Mouse (Mus musculus) cerebellum, adult 9-11 months (tissue): ENCODE results near the gene Foxn2.
"Not testable (repeated sequence)": the region's sequence is repeated elsewhere in the genome, so short reads cannot be mapped to it uniquely, and the experiment has no call there.

Source experiments
- DNase-seq: peaks from one replicate; pipeline ENCODE4 v3.0.0; 2022

Gene Foxn2

GRCm38 (mm10) chr17:88442661-88443060, 2.1 kb downstream of the Foxn2 start:
- no peak for DNase-seq

DNA sequence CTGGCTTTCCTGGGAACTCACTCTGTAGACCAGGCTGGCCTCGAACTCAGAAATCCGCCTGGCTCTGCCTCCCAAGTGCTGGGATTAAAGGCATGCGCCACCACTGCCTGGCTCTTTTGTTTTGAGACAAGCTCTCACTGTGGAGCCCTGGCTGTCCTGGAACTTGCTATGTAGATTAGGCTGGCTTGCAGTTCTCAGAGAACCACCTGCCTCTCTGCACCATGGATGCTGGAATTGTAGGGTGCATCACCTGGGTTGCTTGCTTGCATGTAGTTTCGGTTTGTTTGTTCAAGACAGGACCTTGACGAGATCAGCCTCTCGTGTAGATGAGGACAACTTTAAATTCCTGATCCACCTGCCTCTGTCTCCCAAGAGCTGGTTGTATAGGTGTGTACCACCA, 2.7 kb downstream of the Foxn2 start:
- DNase-seq: no peak

GRCm38 (mm10) chr17:88458079-88458478, 17.6 kb downstream of the Foxn2 start:
- no peak for DNase-seq

- no peak for DNase-seq
Measured at GRCm38 (mm10) chr17:88459516-88459915, 19.0 kb downstream of the Foxn2 start.

DNA sequence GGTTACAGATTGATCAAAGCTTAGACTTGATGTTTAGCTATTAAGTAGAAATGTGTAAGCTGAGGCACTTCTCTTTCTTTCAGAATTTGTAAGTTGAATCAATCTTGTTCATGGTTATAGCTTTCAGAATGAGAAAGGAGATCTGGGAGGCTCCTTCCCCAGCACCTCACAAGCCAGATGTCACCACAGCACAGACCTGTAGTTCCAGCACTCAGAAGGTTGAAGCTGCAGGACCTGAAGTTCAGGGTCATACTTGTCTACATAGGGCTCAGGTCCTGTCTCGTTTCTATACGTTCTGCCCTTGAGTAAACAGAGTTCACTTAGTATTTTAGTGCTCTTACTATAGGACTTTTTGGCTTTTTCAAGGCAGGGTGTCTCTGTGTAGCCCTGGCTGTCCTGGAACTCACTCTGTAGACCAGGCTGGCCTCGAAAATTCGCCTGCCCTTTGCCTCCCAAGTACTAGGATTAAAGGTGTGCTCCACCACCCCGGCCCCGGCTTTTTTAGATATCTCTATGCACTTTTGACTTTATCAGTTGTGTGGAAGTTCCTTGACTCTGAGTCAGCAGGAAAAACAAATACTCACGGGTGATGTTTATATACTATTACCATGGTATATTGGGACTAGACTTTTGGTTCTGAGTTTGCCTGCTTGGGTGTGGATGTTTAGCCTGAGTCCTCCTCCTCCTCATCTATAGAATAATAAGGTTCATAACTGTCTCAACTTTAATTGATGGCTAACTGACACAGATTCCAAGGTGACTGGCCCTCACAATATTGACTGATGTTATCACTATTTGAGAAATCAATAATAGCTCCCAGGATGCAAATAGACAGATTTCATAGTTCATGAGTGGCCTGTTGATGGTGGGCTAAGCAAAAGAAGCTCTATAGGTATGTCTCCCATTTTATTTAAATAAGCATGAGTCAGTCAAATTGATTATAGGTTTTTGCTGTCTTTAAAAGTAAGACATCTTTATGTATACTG, 19.7 kb downstream of the Foxn2 start:
- DNase-seq: no peak

DNA sequence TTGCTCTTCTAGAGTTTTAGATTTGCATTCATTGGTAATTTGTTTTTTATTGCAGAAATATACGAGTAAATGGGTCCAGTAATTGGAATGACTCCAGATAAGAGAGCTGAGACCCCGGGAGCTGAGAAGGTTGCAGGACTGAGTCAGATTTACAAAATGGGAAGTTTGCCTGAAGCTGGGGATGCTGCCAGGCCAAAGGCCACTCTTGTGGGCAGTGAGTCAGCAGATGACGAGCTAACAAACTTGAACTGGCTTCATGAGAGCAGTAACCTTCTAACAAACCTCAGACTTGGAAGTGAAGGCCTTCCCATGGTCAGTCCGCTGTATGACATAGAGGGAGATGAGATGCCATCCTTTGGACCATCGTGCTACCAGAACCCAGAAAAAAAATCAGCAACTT, 22.1 kb downstream of the Foxn2 start:
- DNase-seq: peak; percentile 44

GRCm38 (mm10) chr17:88466591-88466990, 26.1 kb downstream of the Foxn2 start:
- no peak for DNase-seq

DNA sequence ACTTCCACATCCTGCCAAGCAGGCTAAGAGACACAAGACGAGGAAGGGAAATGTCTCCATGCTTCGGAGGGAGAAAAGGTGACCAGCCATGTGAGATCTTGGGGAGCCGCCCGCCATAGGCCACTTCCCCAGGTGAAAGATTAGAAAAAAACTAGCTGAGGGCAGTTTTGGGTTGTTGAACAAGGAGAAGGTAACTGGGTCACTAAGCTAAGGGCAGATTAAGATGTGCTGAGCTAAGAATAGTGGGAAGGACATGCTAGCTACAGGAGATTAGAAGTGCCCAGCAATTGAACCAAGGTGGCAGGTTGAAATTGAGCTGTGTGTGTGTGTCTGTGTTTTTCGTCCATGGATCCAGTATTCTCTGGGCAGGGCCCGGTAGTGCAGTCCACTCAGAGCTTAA, 27.2 kb downstream of the Foxn2 start:
- DNase-seq: no peak

DNA sequence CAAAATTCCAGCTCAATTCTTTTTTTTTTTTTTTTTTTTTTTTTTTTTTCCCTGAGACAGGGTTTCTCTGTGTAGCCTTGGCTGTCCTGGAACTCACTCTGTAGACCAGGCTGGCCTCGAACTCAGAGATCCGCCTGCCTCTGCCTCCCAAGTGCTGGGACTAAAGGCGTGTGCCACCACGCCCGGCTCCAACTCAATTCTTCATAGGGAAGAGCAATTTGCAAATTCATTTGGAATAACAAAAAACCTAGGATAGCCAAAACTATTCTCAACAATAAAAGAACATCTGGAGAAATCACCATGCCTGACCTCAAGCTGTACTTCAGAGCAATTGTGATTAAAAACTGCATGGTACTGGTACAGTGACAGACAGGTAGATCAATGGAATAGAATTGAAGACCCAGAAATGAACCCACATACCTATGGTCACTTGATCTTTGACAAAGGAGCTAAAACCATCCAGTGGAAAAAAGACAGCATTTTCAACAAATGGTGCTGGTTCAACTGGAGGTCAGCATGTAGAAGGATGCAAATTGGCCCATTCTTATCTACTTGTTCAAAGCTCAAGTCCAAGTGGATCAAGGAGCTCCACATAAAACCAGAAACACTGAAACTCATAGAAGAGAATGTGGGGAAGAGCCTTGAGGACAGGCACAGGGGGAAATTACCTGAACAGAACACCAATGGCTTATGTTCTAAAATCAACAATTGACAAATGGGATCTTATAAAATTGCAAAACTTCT, 28.3 kb downstream of the Foxn2 start:
- DNase-seq: not testable (repeated sequence)

DNA sequence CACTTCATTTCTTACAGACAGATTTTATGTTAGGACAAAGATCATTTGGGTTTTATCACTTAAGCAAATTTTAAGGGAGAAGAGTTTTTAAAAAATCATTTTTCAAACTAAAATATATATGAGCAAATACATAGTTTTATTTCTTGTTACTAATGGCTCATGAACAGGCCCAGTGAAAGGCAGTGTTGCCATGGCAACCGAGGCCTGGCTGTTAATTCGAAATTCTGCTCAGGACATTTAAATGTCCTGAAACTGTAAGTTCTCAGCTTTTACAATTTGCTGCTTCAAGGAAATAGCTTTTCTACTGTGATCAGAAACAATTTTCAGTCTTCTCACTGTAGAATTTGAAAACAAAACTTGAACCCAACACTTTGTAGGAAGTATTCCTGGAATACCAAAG, 33.3 kb downstream of the Foxn2 start:
- DNase-seq: no peak

DNA sequence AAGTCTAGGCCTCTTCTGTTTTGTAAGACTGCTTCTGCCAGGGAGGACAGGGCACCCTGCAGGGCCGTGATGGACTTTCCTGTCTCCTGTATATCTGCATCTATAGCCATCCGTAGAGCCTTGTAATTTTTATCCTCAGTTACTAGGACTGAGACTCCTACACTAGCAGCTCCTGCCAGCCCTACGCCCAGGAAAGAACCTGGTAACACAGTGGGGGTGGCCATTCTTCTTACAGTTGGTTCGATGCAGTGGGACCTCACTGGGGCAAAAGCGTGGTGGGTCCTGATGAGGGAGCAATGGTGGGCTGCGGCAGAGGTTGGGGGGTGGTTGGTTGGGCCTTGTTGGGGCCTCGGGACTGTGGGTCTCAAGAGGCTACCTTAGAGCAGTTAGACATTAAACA, 36.7 kb downstream of the Foxn2 start:
- no peak for DNase-seq

GRCm38 (mm10) chr17:88477699-88478098, 37.2 kb downstream of the Foxn2 start:
- DNase-seq: no peak

DNA sequence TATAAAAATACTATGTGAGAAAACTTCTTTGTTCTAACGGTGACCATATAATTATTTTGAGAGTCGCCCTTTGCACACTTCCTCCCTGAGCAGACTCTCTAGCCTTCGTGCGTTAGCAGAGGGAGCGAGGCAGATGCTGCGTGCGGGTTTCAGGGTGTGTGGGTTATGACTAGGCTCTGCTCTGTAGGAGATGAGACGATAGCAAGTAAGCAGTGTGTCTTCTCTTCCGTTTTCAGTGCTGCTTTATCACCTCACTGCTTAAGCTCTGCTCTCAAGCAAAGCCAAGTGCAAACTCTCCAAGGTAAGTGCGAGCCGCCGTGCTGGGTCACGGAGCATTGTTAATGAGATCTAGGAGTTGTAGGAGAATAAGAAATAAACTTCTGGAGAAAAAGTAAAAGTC, 38.5 kb downstream of the Foxn2 start:
- DNase-seq: no peak

DNA sequence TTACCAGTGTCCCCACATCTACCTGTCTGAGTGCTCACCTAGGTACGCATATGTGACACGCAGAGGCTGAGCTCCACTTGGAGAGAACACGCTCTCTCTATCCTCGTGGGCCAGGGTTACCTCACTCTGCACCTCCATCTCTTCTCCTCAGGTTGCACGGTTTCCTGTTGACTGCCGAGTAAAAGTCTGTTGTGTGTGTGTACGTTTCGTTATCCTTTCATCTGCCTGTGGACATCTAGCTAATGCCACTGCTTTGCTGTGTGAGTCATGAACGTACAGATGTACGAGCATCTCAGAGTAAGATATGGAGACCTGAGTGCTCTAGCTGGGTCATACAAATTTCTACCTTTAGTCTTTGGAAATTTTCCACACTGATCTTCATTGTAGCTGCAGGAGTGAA, 39.9 kb downstream of the Foxn2 start:
- DNase-seq: no peak

GRCm38 (mm10) chr17:88481062-88481461, 40.6 kb downstream of the Foxn2 start:
- DNase-seq: no peak

GRCm38 (mm10) chr17:88481587-88481986, 41.1 kb downstream of the Foxn2 start:
- no peak for DNase-seq

GRCm38 (mm10) chr17:88484539-88484938, 44.0 kb downstream of the Foxn2 start:
- no peak for DNase-seq

GRCm38 (mm10) chr17:88484951-88485350, 44.4 kb downstream of the Foxn2 start:
- no peak for DNase-seq

DNA sequence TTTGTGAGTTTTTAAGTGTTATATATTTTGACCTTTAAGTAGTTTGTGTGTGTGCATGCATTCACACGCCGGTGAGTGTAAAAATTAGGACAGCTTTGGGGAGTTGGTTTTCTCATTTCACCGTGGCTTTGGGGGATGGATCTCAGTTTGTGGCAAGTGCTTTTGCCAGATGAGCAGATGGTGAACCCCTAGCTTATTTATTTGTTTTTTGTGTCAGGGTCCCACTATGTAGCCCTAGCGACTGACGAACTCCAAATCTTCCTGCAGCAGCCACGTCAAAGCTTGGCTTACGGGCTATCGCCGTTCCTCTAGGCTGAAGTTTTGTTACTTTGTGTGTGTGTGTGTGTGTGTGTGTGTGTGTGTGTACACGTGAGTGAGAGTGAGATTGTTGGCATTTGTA, 50.0 kb downstream of the Foxn2 start:
- DNase-seq: peak; percentile 67

DNA sequence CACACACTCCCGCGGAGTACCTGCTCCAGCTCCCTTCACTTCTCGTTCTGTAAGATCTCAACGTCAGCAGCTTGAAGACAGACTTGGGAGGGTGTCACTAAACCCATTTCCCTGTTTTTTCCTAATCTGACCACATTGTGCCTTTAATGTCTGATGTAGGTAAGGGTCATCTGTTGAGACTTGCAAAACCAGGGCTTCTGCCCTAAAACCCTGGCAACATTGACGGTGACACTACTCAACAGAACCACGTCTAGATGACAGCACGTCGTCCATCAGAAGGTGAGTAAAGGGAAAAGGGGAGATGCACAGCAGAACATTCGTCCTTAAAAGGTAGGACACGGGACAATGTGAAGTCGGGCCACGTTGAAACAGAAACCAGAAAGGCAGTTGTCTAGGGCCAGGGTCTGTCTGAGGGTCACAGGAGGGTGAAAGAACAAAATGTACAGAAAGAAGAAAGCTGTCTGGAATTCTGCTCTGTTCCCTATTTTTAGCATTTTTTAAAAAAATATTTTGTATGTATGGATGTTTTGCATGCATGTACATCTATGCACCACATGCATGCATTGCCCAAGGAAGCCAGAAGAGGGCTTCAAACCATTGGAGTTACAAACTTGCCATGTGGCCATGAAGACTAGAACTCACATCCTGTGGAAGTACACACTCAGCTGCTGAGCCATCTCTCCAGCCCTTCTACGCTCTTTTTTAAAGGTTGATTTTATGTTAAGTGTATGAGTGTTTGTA, 51.0 kb downstream of the Foxn2 start:
- no peak for DNase-seq

GRCm38 (mm10) chr17:88492107-88492460, 51.6 kb downstream of the Foxn2 start:
- DNase-seq: no peak

- no peak for DNase-seq
Measured at GRCm38 (mm10) chr17:88493551-88493950, 53.0 kb downstream of the Foxn2 start.

- peak; percentile 75 for DNase-seq
Measured at GRCm38 (mm10) chr17:88494121-88494771, 53.7 kb downstream of the Foxn2 start.
